Mouse (Mus musculus): Measurements from ENCODE around the gene Pi4ka.

The Pi4ka gene

DNA sequence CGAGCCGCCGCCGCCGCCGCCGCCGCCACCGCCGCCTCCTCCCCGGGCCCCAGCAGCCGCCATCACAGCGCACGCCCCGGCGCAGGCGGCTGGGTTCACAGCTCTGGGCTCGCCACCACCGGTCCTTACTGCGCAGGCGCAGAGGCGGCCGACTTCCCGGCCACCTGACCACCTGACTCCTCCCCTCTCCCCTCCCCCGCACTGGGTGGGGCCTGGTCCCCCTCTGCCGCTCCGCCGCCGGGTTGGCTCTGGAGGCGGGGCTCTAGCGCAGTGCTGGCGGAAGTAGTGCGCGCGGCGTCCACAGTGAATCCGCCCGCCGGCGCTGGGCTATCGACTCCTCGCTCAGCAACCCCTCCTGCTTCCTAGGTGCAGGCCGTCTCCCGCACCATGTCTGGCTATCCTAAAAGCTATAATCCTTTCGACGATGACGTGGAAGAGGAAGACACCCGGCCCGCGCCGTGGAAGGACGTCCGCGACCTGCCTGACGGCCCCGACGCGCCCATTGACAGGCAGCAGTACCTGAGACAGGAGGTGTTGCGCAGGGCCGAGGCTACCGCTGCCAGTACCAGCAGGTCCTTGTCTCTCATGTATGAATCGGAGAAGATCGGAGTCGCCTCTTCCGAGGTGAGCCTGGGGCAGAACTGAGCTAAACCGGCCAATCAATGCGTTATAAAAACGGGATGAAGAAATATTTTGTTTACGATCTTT, at the start of gene Pi4ka, which contains the start of gene Snap29:
TSS of gene Pi4ka (minus strand) at position 579 of the 708 bp plus-strand sequence.
TSS of gene Snap29 (plus strand) at position 251 of the 708 bp plus-strand sequence.
- DNase-seq (ENCODE audit: low spot score) = peak; percentile 99

DNA sequence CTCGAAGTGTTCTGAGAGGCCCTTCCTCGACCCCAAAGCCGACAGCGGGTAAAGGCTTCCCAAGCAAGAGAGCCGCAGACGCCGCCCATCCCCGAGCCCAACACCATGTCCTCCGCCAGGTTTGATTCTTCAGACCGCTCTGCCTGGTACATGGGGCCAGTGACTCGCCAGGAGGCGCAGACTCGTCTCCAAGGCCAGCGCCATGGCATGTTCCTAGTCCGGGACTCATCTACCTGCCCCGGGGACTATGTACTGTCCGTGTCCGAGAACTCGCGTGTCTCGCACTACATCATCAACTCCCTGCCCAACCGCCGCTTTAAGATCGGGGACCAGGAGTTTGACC, 46.2 kb upstream of the Pi4ka start:
- DNase-seq (ENCODE audit: low spot score) = peak; percentile 58

DNA sequence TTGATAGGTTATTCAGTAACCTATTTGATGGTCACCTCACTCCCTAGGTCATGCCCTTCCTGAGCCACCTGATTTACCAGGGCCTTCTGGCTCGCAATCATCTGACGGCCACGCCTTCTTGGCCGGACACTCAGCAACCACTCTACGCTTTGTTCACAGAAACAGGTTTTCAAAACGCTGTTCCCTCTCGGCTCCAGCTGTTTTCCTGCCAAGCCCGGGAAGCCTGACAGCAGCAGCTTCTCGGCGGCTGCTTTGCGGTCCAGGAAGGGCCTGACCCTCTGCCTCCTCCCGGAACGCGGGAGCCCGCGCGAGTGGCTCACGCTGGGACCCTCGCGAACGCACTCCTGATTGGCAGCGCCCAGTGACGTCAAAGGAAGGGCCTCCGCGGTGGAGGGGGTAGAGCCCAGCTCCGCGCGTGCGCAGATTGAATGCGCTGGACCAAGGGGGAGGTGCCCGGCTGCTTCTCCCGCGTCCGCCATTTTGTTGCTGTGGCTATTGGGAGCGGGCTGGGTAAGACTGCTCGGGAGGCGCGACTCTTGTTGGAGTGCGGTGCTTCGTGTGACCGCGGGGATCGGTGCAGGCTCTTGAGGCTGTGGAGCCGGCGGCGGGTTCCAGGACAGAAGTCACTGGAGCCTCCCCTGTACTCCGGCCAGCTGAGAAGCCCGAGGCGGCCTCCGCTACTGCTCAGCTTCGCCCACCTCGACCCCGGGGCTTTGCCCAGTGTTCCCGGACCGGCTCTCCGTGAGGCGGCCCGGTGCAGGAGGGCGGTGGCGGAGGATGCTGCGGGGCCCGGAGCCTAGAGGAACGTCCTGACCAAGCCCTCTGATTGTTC, 45.6 kb upstream of the Pi4ka start, which contains the start of gene Crkl:
TSS of gene Crkl (plus strand) at position 447 of the 832 bp plus-strand sequence.
- DNase-seq (ENCODE audit: low spot score) = peak; percentile 100

DNA sequence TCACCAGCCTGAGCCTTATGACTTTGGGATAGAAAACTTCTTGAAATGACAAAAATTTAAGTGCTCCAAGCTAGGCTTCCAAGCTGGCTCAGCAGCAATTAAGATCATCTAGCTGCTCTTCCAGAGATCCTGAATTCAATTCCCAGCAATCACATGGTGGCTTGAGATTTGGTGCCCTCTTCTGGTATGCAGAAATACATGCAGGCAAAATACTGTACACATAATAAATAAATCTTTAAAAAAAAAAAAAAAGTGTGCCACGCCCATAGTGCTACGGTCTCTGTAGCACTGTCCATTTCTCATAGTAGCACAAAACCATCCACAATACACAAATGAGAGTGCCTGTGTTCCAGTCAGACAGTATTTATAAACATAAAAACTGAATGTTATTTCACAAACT, 26.5 kb upstream of the Pi4ka start:
- peak; percentile 37 for DNase-seq (ENCODE audit: low spot score)

DNA sequence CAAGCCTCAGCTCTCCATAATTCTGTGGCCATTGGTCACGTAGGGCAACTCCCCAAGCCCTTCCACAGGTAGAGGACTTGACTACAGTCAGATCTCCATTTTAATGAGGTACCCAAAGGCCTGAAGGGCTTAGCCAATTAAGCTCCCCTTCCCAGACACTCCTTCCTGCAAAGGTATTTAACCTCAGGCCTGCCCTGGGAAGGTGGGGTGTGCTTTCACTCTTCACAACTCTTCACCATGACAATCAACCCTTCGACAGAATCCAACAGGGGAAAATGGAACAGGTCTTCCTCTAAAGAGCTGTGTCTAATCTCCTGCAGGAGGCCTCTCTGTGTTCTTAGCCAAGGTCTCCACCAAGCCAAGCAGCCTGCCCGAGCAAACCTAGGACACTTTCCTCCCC, 16.9 kb upstream of the Pi4ka start:
- DNase-seq (ENCODE audit: low spot score) = no peak

DNA sequence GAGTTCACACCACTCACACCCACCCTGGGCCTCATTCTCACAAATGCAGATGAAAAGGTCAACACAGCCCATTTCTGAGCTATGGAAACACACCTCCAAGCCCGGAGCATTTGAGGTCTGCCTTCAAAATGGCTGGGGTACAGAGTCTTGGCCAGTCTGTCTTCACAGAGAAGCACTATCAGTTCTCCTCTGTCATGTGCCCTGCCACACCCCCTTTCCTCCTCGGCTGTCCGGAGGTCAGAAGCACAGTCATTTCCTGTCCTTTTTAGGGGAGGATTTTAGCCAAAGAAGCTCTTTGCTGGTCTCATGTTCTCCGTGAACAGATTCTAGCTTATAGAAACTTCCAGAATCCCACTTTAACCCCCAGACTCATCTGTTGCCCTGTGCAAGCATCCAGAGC, 4.1 kb upstream of the Pi4ka start:
- no peak for DNase-seq (ENCODE audit: low spot score)

DNA sequence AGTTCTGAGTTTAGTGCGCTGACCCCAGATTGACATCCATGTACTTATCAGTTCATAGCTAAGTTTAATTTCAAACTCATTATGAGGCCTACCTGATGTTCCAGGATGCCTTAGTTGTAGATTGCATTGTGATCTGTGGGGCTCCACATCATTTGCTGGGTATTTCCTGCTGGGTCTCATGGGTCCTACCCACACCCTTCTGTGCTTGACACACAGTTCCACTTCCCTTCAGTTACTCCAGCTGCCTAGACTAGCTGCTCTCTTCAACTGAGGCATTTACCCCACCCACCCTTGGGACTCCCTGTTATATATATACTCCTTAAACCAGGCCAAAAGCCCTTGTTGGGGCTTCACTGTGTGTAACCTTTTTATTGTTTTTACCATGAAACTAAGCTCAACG, 2.9 kb upstream of the Pi4ka start:
- DNase-seq (ENCODE audit: low spot score) = no peak

DNA sequence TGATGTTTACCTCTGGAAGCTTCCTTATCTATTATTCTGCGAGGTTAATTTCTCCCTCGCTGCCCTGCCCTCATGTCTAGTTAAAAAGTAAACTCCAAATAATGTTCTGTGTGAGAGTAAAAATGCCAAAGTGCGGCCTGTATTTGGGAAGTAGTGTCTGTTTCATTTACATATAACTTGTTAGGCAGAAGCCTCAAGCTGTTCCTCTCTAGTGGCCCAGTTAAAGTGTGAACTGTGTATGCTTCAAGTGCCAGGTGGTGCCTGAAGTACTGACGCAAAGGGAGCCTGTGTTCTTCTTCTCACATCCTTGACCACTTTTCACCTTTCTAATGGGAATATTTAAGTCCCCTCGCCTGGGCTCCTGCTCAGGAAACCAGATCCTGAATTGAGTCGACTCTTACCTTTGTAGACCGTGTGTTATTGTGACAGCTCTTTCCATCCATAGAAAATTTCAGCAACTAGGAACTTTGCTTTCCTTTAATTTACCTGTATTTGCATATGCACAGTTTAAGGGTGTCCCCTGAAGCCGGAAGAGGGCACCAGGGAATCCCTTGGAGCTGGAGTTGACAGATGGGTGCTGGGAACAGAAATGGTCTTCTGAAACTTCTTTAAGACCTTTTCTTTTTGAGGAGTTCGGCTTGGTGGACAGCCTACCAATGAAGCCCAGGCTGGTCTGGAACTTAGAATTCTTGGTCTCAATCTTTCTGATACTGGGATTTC, 558 bp upstream of the Pi4ka start:
- peak; percentile 2 for DNase-seq (ENCODE audit: low spot score)

DNA sequence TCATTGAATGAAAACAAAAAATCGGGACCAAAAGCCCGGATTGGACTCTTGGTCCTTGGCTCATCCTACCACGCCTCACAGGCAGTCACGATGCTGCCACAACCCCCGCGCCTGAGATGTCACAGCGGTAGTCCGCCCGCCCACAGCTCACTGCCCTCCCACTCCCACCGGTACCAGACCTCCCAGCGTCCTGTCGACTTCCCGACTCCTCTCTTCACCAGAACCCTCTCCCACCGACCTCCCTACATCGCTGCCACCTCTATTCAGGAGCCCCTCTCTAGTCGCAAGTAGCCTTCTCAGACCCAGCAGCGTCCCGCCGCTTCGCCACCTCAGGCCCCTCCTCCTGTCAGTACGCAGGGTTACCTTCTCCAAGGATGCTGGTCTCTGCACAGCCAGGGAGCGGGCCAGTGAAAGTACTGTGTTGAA, 830 bp downstream of the Pi4ka start:
- peak; percentile 64 for DNase-seq (ENCODE audit: low spot score)

DNA sequence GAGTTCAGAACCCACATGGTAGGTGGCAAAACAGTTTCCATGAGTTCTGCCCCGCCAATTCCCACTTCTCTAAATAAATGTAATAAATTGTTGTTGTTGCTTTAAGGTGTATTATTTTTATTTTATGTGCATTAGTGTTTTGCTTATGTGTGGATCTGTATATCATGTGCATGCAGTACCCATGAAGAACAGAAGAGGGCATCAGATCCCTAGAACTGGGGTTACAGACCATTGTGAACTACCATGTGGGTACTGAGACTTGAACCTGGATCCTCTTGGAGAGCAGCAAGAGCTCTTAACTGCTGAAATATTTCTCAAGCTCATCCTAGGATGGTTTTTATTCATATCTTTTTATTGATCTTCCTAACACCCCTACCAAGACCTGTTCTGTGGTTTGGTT, 3.3 kb downstream of the Pi4ka start:
- peak; percentile 70 for DNase-seq (ENCODE audit: low spot score)

DNA sequence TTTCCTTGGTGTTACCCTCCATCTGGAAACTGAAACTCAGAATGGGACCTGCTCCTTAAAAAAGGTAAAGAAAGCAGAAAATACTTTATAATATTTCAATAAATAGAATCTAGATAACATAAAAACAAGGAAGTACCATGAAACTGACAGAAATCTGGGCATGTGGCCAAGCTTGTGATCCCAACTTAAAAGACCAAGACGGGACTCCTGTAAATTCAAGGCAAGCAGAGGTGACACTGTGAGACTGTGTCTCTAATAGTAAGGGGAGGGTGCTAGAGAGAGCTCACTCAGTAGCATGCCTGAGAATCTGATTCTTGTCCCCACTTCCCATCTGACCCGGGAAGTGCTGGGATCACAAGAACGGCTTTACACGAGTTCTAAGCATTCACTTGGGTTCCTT, 13.3 kb downstream of the Pi4ka start:
- no peak for DNase-seq (ENCODE audit: low spot score)

DNA sequence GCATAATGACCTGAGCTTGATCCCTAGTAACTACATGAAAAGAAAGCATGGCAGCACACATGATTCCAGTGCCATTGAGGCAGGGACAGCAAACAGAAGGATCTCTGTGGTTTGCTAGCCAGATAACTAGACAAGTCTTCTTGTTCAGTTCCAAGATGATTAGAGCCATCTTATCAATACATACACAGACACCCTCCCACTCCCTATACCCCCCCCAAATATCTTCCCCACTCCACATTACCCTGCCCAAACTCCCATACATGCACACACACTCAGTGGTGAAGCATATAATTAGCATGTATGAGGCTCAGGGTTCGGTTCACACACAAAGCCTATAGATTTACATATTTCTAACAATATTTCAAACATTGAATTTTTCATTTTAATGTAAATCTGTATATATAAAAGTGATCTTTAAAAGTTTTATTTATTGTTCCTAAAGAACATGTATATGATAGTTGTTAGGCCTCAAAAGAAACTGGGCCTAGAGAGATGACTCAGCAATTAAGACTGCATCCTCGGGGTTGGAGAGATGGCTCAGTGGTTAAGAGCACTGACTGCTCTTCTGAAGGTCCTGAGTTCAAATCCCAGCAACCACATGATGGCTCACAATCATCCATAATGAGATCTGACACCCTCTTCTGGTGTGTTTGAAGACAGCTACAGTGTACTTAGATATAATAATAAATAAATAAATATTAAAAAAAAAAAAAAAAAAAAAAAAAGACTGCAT, 22.4 kb downstream of the Pi4ka start:
- DNase-seq (ENCODE audit: low spot score) = no peak

DNA sequence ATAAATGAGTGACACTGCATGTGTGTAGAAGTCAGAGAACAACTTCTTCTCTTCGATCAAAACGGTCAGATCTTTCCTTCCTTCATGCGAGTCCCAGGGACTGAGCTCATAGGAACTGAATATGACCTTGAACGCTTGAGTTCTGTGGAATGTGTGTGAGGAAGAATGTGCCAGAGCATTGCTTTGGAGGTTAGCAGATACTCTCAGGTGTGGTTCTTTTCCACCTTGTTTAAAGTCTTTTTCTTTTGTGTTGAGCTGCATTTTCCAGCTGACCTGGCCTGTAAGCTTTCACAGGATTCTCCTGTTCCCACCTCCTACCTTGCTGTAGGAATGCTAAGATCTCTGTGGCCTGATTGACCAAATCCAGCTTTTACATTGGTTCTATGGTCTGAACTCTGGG, 23.8 kb downstream of the Pi4ka start:
- no peak for DNase-seq (ENCODE audit: low spot score)

DNA sequence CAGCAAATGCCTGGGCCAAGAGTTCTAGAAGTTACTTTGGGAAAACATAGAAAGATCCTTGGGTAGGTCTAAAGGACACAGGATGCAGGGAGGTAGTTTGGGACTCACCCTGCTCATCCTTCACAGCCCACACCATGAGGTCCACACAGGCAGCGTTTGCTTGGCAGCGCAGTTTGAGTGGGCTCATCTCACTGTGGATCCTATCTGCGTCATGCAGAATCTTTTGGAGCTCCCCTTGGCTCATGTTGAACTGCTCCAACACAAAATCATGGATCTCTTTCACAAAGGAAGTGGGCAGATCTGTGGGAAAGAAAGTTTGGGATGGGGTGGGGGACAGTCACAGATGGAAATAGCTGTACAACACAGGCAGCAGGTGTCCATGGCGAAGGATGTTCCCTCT, 47.3 kb downstream of the Pi4ka start:
- no peak for DNase-seq (ENCODE audit: low spot score)

DNA sequence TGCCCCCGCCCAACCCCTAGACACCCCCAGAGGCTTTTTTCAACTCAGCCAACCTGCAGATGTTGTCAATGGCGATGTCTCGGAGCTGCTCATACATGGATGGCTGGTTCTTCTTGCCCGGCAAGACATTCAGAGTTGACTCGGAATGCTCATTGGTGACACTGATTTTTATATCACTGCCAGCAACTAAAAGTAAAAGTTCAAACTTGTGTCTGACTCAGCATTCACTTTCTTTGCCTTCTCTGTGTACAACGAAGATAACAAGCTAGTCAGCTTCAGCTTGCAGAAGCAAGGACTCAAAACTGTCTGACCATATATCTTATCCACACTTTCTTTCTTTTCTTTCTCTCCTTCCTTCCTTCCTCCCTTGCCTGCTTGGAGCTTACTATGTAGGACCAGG, 50.1 kb downstream of the Pi4ka start:
- no peak for DNase-seq (ENCODE audit: low spot score)

DNA sequence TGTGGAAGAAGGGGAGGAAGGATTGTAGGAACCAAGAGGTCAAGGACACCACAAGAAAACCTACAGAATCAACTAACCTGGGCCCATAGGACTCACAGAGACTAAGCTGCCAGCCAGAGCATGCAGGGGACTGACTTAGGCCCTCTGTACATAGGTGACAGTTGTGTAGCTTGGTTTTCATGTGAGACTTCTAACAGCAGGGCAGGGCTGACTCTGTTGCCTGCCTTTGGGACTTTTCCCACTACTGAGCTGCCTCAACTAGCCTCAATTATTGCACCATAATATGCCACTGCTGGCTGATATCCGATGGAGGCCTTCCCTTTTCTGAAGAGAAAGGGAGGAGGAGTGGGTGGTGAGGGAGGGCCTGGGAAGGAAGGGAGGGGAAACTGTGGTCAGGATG, 59.3 kb downstream of the Pi4ka start:
- no peak for DNase-seq (ENCODE audit: low spot score)

DNA sequence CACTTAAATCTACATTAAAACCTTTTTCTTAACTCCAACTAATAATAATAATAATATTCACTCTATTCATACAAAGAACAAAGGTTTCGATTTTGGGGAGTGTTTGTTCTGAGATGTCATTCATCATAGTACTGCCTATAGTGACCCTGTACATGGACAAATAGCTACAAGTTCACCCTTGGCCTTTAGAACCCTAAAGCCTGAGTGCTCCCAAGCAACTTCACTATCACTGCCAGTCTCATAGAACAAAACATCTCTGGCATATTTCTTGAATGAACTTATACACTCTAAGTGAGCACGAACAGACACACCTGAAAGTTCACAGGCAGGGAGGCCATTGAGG, 60.3 kb downstream of the Pi4ka start:
- no peak for DNase-seq (ENCODE audit: low spot score)

DNA sequence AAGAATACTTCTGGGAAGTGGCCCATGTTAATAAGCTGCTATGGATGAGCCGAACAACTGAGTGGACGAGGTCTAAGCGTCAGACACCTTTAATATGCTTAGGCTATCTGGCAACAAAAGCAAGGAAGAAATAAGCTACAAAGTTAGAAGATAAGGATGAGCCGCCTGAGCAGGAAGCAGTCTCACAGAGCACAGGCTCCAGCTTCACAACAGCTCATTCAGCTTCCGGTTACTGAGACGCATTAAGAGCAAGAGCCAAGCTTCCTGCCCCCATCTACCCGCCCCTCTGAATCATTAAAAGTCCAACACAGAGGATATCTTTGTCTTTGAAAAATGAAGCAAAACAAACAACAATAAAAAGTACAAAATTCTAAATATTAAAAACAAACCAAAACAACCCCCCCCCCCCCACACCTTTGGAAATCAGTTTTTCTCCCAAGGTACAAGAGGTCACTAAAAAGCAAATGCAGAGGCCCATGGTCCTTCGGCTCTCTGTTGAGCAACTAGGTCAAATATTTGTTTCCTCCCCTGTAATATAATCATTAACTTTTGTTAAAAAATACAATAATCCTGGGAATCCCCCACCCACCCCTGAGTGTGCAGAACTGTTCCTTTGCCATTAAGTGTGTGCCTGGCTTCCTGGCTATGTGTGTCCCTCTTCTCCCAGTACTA, 60.8 kb downstream of the Pi4ka start:
- no peak for DNase-seq (ENCODE audit: low spot score)

DNA sequence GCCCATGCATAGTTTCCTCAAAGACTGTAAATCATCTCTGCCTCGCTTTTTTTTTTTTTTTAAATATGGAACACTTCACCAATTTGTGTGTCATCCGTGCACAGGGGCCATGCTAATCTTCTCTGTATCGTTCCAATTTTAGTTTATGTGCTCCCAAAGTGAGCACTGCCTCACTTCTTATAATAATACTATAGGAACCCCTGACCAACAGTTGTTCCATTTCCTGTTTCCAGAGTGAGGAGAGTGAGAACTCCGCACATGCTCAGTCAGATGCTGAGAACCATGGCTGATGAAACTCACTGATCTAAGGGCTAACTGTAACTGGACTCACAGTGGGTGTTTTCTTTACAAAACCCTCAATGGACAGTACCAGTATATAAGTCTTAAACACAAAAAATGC, 64.3 kb downstream of the Pi4ka start:
- no peak for DNase-seq (ENCODE audit: low spot score)

DNA sequence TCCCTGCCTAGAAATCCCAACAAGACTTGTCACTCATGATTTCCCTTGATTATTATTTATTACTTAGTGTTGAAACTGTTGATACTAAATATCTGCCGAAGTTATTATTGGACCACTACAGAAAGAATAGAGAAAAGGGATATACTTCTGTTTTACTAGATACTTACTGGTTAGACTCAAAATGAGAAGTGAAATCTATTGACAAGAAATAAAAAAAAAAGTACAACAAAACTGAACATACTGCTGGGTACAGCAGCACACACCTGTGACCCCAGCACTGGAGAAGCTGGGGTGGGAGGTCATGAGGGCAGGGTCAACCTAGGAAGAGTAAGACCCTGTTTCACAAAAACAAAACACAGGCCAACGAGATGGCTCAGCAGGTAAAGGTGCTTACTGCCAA, 65.4 kb downstream of the Pi4ka start:
- no peak for DNase-seq (ENCODE audit: low spot score)

DNA sequence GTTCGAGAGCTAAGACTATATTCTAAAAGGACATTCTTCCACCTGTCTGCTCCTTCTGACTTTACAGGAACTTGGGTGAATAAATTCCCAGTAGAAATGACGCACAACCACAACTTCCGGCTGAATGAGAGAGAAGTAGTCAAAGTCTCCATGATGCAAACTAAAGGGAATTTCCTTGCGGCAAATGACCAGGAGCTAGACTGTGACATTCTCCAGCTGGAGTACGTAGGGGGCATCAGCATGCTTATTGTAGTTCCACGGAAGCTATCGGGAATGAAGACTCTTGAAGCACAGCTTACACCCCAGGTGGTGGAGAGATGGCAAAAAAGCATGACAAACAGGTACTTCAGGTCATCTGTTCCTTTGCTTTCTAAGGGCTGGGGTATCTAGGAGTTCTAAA, 66.4 kb downstream of the Pi4ka start:
- no peak for DNase-seq (ENCODE audit: low spot score)

DNA sequence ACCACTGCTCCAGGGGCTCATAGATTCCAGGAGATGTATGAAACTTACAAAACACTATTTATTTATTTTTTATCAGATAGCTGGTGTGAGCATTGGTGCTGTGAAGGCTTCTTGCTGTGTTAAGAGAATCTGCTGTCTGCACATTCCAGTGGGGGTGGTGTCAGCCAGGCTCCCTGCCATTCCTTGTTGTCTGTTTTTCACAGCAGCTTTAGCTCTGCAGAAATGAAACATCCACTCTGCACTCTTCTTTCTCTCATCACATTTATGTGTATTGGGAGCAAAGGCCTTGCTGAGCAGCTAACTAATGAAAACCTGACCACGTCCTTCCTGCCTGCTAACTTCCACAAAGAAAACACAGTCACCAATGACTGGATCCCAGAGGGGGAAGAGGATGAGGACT, 70.0 kb downstream of the Pi4ka start:
- no peak for DNase-seq (ENCODE audit: low spot score)

All from retina, embryonic 14.5 days (tissue).